Mouse (Mus musculus) gastrocnemius, adult 18-20 months (tissue): Measurements from ENCODE around the gene Ensa. TPM values are rescaled to one million over a fixed set of nuclear protein-coding genes. Genes with fewer than 3 reads are reported as not detected.
A peak's percentile ranks its signal among the peaks of the same experiment; 100 is the strongest.

Experiments used
- DNase-seq: peaks from one replicate; pipeline ENCODE4 v3.0.0; 2021; ENCODE audit warnings: low spot score
- total RNA-seq, 2 experiments: library from RNA; stranded (reverse); gene quantifications; 2 replicates each; pipeline ENCODE4 v1.2.3; 2021

The Ensa gene
- total RNA-seq, 2 experiments from 2014 or later, result 95.9 to 106 TPM

GRCm38 (mm10) chr3:95676745-95677419 lies 52.1 kb downstream of the Ensa start:
- DNase-seq, result peak; percentile 90

GRCm38 (mm10) chr3:95677420-95678090 lies 52.8 kb downstream of the Ensa start:
- no peak for DNase-seq

GRCm38 (mm10) chr3:95679551-95679950 lies 54.8 kb downstream of the Ensa start:
- no peak for DNase-seq

- no peak for DNase-seq
Observed at GRCm38 (mm10) chr3:95680673-95681072, 55.9 kb downstream of the Ensa start.

GRCm38 (mm10) chr3:95681365-95681764 lies 56.6 kb downstream of the Ensa start:
- no peak for DNase-seq

Other genes with a start within 250 kb of the Ensa start
- under 1 TPM; 0.32 to 0.33 TPM for gene 4930558C23Rik, start 222.2 kb upstream of the Ensa start, total RNA-seq
- gene Arnt, start 190.6 kb upstream of the Ensa start, total RNA-seq, result 10 to 100 TPM; 41.3 to 46.5 TPM
- 1 to 10 TPM; 3.2 to 4.6 TPM for gene Ctsk, start 125.7 kb upstream of the Ensa start, total RNA-seq
- gene Ctss, start 98.2 kb upstream of the Ensa start, total RNA-seq, result 1 to 10 TPM; 2.2 to 4.0 TPM
- gene Hormad1, start 65.3 kb upstream of the Ensa start, total RNA-seq, result not detected
- gene Golph3l, start 36.1 kb upstream of the Ensa start, total RNA-seq, result 10 to 100 TPM; 10.3 to 11.1 TPM
- gene Mcl1, start 33.8 kb downstream of the Ensa start, total RNA-seq, result 10 to 100 TPM; 96.0 to 99.4 TPM
- 10 to 100 TPM; 25.9 to 30.8 TPM for gene Adamtsl4, start 62.9 kb downstream of the Ensa start, total RNA-seq
- gene Ecm1, start 114.6 kb downstream of the Ensa start, total RNA-seq, result 10 to 100 TPM; 15.5 to 30.3 TPM
- 10 to 100 TPM; 25.7 to 26.7 TPM for gene Tars2, start 135.2 kb downstream of the Ensa start, total RNA-seq
- 10 to 100 TPM; 33.2 to 37.4 TPM for gene Rprd2, start 193.9 kb downstream of the Ensa start, total RNA-seq
- gene Prpf3, start 230.9 kb downstream of the Ensa start, total RNA-seq, result 10 to 100 TPM; 16.6 to 16.9 TPM
- gene Mrps21, start 246.5 kb downstream of the Ensa start, total RNA-seq, result 100 to 1,000 TPM; 317 to 349 TPM